Mouse (Mus musculus) granulocyte monocyte progenitor cell, adult 5-6 weeks (primary cell): ENCODE measurements around the gene Shank1. TPM values are rescaled to one million over a fixed set of nuclear protein-coding genes. Genes with fewer than 3 reads are reported as not detected.

Source experiments
- ATAC-seq: replicated peaks from 2 replicates; pipeline ENCODE4 v1.8.0; 2016; ENCODE audit warnings: mild to moderate bottlenecking, moderate TSS enrichment, inconsistent platforms; ENCODE audit not compliant: poor library complexity, severe bottlenecking
- total RNA-seq, 2 experiments: library from RNA; stranded (forward) in 1 of 2; stranded (reverse) in 1 of 2; fragments of 200-712, 200-1000 nt in 1 of 2; fragments of >200 nt in 1 of 2; fragmentation: Nextera tagmentation in 1 of 2; gene quantifications; 2 replicates each; pipeline ENCODE4 v1.2.3; 2014 to 2017

The Shank1 gene
- total RNA-seq, 2 experiments from 2014 or later = not detected

GRCm38 (mm10) chr7:44336046-44337021 lies 26.3 kb downstream of the Shank1 start:
- no peak for ATAC-seq

GRCm38 (mm10) chr7:44337121-44337849 lies 27.2 kb downstream of the Shank1 start:
- no peak for ATAC-seq

- ATAC-seq = no peak
Measured at GRCm38 (mm10) chr7:44340226-44340625, 30.2 kb downstream of the Shank1 start.

- ATAC-seq = no peak
Measured at GRCm38 (mm10) chr7:44341119-44341518, 31.1 kb downstream of the Shank1 start.

GRCm38 (mm10) chr7:44341714-44342113 lies 31.7 kb downstream of the Shank1 start:
- no peak for ATAC-seq

GRCm38 (mm10) chr7:44343459-44344015 lies 33.5 kb downstream of the Shank1 start:
- ATAC-seq = no peak

GRCm38 (mm10) chr7:44344622-44345021 lies 34.6 kb downstream of the Shank1 start:
- ATAC-seq = peak; percentile 91

- peak; percentile 31 for ATAC-seq
Measured at GRCm38 (mm10) chr7:44349043-44349442, 39.0 kb downstream of the Shank1 start.

- peak; percentile 71 for ATAC-seq
Measured at GRCm38 (mm10) chr7:44350957-44351711, 41.1 kb downstream of the Shank1 start.

- no peak for ATAC-seq
Measured at GRCm38 (mm10) chr7:44351881-44352749, 42.1 kb downstream of the Shank1 start.

- no peak for ATAC-seq
Measured at GRCm38 (mm10) chr7:44352750-44353600, 42.9 kb downstream of the Shank1 start.

GRCm38 (mm10) chr7:44353601-44354340 lies 43.7 kb downstream of the Shank1 start:
- ATAC-seq = no peak

GRCm38 (mm10) chr7:44355411-44355810 lies 45.4 kb downstream of the Shank1 start:
- no peak for ATAC-seq

GRCm38 (mm10) chr7:44356590-44357481 lies 46.8 kb downstream of the Shank1 start:
- ATAC-seq = no peak

- ATAC-seq = no peak
Measured at GRCm38 (mm10) chr7:44357531-44357930, 47.5 kb downstream of the Shank1 start.

GRCm38 (mm10) chr7:44358012-44358411 lies 48.0 kb downstream of the Shank1 start:
- no peak for ATAC-seq
